Mouse (Mus musculus) thymus, adult 18-20 months (tissue): ENCODE data around the gene Scfd2.

Experiments
- DNase-seq, 2 experiments: peaks; one replicate each; pipeline ENCODE4 v3.0.0; 2022; ENCODE audit warnings: mixed read lengths in 2 of 2

Gene Scfd2

GRCm38 (mm10) chr5:74531630-74532280 lies at the start of gene Scfd2:
Scfd2 (minus strand) TSS chr5:74531759.
- peak; percentile 93 to 94 for DNase-seq

- no peak for DNase-seq
Observed at GRCm38 (mm10) chr5:74571767-74572166, 40.2 kb upstream of the Scfd2 start.

GRCm38 (mm10) chr5:74561151-74561550 lies 29.6 kb upstream of the Scfd2 start:
- DNase-seq = no peak

GRCm38 (mm10) chr5:74549566-74549965 lies 18.0 kb upstream of the Scfd2 start:
- DNase-seq = no peak

GRCm38 (mm10) chr5:74545606-74546005 lies 14.0 kb upstream of the Scfd2 start:
- no peak for DNase-seq

GRCm38 (mm10) chr5:74536180-74536947 lies 4.8 kb upstream of the Scfd2 start:
- DNase-seq = no peak

GRCm38 (mm10) chr5:74535240-74536021 lies 3.9 kb upstream of the Scfd2 start, which contains the start of gene Fip1l1:
Fip1l1 (plus strand) TSS chr5:74535449.
- peak; percentile 84 to 85 for DNase-seq

- no peak for DNase-seq
Observed at GRCm38 (mm10) chr5:74530785-74531184, 774 bp downstream of the Scfd2 start.

- no peak for DNase-seq
Observed at GRCm38 (mm10) chr5:74527025-74527424, 4.5 kb downstream of the Scfd2 start.

GRCm38 (mm10) chr5:74511686-74512085 lies 19.9 kb downstream of the Scfd2 start:
- no peak for DNase-seq

- no peak for DNase-seq
Observed at GRCm38 (mm10) chr5:74492705-74493104, 38.9 kb downstream of the Scfd2 start.

GRCm38 (mm10) chr5:74484646-74485045 lies 46.9 kb downstream of the Scfd2 start:
- no peak for DNase-seq

- no peak for DNase-seq
Observed at GRCm38 (mm10) chr5:74482633-74483032, 48.9 kb downstream of the Scfd2 start.

- no peak for DNase-seq
Observed at GRCm38 (mm10) chr5:74482034-74482433, 49.5 kb downstream of the Scfd2 start.

- DNase-seq = no peak
Observed at GRCm38 (mm10) chr5:74480409-74480808, 51.1 kb downstream of the Scfd2 start.

GRCm38 (mm10) chr5:74479947-74480346 lies 51.6 kb downstream of the Scfd2 start:
- no peak for DNase-seq

- DNase-seq = no peak
Observed at GRCm38 (mm10) chr5:74479157-74479556, 52.4 kb downstream of the Scfd2 start.

- DNase-seq = no peak
Observed at GRCm38 (mm10) chr5:74476551-74476950, 55.0 kb downstream of the Scfd2 start.

- DNase-seq = no peak
Observed at GRCm38 (mm10) chr5:74473117-74473516, 58.4 kb downstream of the Scfd2 start.

GRCm38 (mm10) chr5:74470819-74471218 lies 60.7 kb downstream of the Scfd2 start:
- no peak for DNase-seq

GRCm38 (mm10) chr5:74469620-74470019 lies 61.9 kb downstream of the Scfd2 start:
- no peak for DNase-seq

GRCm38 (mm10) chr5:74467753-74468152 lies 63.8 kb downstream of the Scfd2 start:
- DNase-seq = no peak

- DNase-seq = no peak
Observed at GRCm38 (mm10) chr5:74456759-74457158, 74.8 kb downstream of the Scfd2 start.
